Mouse (Mus musculus) midbrain, embryonic 13.5 days (tissue): ENCODE results near the gene Plcb2. TPM values are rescaled to one million over a fixed set of nuclear protein-coding genes. Genes with fewer than 3 reads are reported as not detected.

Experiments used
- ATAC-seq: fragments of 200-750 bp; cut with Nextera tagmentation; 2 replicates; pipeline ENCODE4 v1.8.0; 2017; ENCODE audit warnings: mild to moderate bottlenecking, moderate TSS enrichment, moderate library complexity
- H3K27ac ChIP-seq: fragments of 300-500 bp; sonication (generic); 2 replicates; pipeline ENCODE4 v1.5.1; 2015; ENCODE audit warnings: inconsistent platforms, mild to moderate bottlenecking, moderate library complexity
- H3K27me3 ChIP-seq: fragments of 300-500 bp; sonication (generic); 2 replicates; pipeline ENCODE4 v1.6.1; 2015; ENCODE audit warnings: mild to moderate bottlenecking, inconsistent platforms
- H3K36me3 ChIP-seq: fragments of 300-500 bp; sonication (generic); 2 replicates; pipeline ENCODE4 v1.6.1; 2015; ENCODE audit warnings: mild to moderate bottlenecking, inconsistent platforms
- H3K4me1 ChIP-seq: fragments of 300-500 bp; sonication (generic); replicated peaks from 2 replicates; pipeline ENCODE4 v1.6.1; 2015; ENCODE audit warnings: inconsistent platforms
- H3K4me2 ChIP-seq: fragments of 300-500 bp; sonication (generic); replicated peaks from 2 replicates; pipeline ENCODE4 v1.6.1; 2015; ENCODE audit warnings: moderate library complexity, mild to moderate bottlenecking, inconsistent platforms
- H3K4me3 ChIP-seq: fragments of 300-500 bp; sonication (generic); replicated peaks from 2 replicates; pipeline ENCODE4 v1.5.1; 2015; ENCODE audit warnings: mild to moderate bottlenecking, inconsistent platforms
- H3K9ac ChIP-seq: fragments of 300-500 bp; sonication (generic); replicated peaks from 2 replicates; pipeline ENCODE4 v1.6.1; 2015; ENCODE audit warnings: mild to moderate bottlenecking, inconsistent platforms
- H3K9me3 ChIP-seq: fragments of 300-500 bp; sonication (generic); 2 replicates; pipeline ENCODE4 v1.6.1; 2016; ENCODE audit warnings: mild to moderate bottlenecking, inconsistent platforms
- WGBS: fragments of 180-500 bp; shearing (Covaris S2); methylation state at CpG from one replicate; pipeline ENCODE4 v1.1.7; 2015; 5-methylcytosine and 5-hydroxymethylcytosine counted together
- polyA plus RNA-seq: library from polyadenylated mRNA; unstranded; fragments of >200 nt; fragmentation: Nextera tagmentation; extraction: Ambion mirVana; gene quantifications from 2 replicates; pipeline ENCODE4 v1.2.1, GENCODE M21; 2015

The Plcb2 gene
- polyA plus RNA-seq, 1 experiment from 2014 or later, result 0.11 TPM

- no peak within 1 kb of the TSS for H3K27ac ChIP-seq
- peaks cover 48% of the 10 kb centered on the region for H3K4me1 ChIP-seq
- WGBS, result under 1% methylated on average over 50 of the region's 50 CpGs
- peak within 1 kb of the TSS; percentile 44 for H3K4me3 ChIP-seq
- no peaks in the 10 kb centered on the region for H3K36me3 ChIP-seq
- H3K4me2 ChIP-seq, result peak within 1 kb of the TSS; percentile 69
- no peak for ATAC-seq
- H3K9ac ChIP-seq, result peak within 1 kb of the TSS; percentile 39
- peaks cover 100% of the 10 kb centered on the region for H3K27me3 ChIP-seq
- no peaks in the 10 kb centered on the region for H3K9me3 ChIP-seq
Measured at GRCm38 (mm10) chr2:118703913-118704730, 24.1 kb downstream of the Plcb2 start, which contains the start of gene Ankrd63. Gene Ankrd63, minus strand, starts transcription at chr2:118703963.

DNA sequence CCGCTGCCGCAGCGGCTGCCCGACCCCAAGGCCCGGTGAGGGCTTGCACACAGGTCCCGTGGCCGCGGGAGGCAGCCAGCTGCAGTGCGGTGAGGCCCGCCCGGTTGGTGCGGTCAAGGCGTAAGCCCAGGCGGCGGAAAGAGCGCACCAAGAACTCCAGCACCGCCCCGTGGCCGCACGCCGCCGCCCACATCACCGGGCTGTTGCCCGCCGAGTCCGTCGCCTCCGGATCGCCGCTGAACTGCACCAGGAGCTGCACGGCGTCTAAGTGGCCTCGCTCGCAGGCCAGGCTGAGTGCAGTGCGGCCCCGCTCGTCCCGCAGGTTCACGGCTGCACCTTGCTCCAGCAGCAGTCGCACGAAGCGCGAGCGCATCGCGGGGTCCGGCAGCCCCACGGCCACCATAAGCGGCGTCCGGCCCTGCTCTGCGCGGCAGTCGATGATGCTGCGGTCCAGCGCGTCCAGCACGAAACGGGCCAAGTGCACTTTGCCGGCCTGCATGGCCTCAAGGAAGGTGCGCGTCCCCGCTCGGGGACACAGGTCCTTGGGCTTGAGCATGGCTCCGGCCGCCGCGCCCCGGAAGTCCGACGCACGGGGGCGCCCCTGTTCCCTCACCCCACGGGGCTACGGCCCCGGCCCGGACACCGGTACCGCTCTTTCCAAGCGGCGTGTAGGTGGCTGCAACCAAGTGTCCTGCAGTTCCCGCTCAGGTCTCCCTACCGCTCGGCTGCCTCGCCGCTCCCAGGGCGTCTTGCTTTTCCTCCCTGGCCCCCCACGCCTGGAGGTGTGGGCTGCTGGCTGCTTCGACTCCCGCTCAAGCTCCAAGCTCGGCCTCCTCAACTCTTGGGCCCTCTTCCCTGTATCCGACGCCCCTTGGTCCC is 25.1 kb downstream of the Plcb2 start:
- H3K36me3 ChIP-seq, result no peaks in the 10 kb centered on the region
- ATAC-seq, result peak; percentile 37
- H3K4me1 ChIP-seq, result peaks cover 48% of the 10 kb centered on the region
- H3K27ac ChIP-seq, result no peak overlapping the region
- peak overlapping the region; percentile 39 for H3K9ac ChIP-seq
- WGBS, result under 1% methylated on average over 80 of the region's 93 CpGs
- H3K27me3 ChIP-seq, result peaks cover 95% of the 10 kb centered on the region
- H3K9me3 ChIP-seq, result no peaks in the 10 kb centered on the region
- peak overlapping the region; percentile 69 for H3K4me2 ChIP-seq
- peak overlapping the region; percentile 44 for H3K4me3 ChIP-seq

DNA sequence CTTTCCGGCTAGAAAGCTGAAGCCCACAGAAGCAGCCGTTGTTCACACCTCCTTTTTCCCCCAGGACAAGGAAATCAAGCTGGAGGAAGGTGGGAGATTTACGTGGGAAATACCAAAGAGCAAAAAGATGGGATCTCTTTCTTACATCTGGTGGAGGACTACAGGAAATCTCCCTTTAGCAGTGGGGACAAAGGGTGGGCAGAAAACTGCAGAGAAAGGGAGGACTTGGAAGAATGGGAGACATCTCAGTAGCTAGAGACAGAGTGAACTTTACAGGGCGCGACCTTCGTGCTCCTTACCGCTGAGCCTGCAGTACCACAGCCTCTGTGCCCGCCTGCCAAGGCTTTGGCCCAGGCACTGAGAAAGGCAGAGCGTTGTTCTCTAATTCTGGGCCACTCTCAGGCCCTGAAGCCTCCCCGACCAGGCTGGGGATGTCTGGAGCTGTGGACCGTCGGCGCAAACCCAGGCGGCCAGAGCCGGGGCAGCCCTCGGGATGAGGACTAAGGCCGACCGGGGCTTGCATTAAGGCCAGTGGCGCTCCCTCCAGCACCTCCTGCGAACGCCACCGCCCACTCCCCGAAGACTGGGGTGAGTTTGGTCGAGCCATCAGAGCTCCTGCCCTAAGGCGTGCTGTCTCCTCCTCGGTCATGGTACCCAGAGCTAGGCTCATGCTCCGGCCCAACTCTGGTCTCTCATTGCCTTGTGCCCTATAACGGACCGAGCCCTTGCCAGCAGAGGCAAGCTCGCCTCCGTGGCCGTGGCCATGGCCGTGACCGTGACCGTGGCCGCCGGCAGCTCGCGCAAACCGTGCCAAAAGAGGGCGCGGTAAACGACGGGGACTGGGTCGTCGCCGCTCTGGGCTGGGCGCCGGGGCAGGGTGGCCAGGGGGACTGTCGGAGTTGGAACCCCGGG is 26.0 kb downstream of the Plcb2 start:
- peak overlapping the region; percentile 39; the same call in 1 of the 2 replicates for H3K9ac ChIP-seq
- 0 out of 2 replicates have a peak, but pooled peaks have one; percentile 7 for ATAC-seq
- no peaks in the 10 kb centered on the region for H3K9me3 ChIP-seq
- H3K36me3 ChIP-seq, result no peaks in the 10 kb centered on the region
- H3K27ac ChIP-seq, result no peak overlapping the region
- H3K27me3 ChIP-seq, result peaks cover 95% of the 10 kb centered on the region
- 3% methylated on average over 48 of the region's 51 CpGs for WGBS
- H3K4me3 ChIP-seq, result peak overlapping the region; percentile 44
- H3K4me2 ChIP-seq, result peak overlapping the region; percentile 69
- peaks cover 48% of the 10 kb centered on the region for H3K4me1 ChIP-seq

- no peaks in the 10 kb centered on the region for H3K36me3 ChIP-seq
- peaks cover 47% of the 10 kb centered on the region for H3K4me1 ChIP-seq
- H3K27me3 ChIP-seq, result peaks cover 95% of the 10 kb centered on the region
- no peaks in the 10 kb centered on the region for H3K9me3 ChIP-seq
- 3% methylated on average over 5 of the region's 5 CpGs for WGBS
- no peak overlapping the region for H3K27ac ChIP-seq
- peak overlapping the region; percentile 48 for H3K4me2 ChIP-seq
- no peak overlapping the region for H3K9ac ChIP-seq
- ATAC-seq, result no peak
- H3K4me3 ChIP-seq, result no peak overlapping the region
Measured at GRCm38 (mm10) chr2:118701161-118701560, 27.1 kb downstream of the Plcb2 start.

DNA sequence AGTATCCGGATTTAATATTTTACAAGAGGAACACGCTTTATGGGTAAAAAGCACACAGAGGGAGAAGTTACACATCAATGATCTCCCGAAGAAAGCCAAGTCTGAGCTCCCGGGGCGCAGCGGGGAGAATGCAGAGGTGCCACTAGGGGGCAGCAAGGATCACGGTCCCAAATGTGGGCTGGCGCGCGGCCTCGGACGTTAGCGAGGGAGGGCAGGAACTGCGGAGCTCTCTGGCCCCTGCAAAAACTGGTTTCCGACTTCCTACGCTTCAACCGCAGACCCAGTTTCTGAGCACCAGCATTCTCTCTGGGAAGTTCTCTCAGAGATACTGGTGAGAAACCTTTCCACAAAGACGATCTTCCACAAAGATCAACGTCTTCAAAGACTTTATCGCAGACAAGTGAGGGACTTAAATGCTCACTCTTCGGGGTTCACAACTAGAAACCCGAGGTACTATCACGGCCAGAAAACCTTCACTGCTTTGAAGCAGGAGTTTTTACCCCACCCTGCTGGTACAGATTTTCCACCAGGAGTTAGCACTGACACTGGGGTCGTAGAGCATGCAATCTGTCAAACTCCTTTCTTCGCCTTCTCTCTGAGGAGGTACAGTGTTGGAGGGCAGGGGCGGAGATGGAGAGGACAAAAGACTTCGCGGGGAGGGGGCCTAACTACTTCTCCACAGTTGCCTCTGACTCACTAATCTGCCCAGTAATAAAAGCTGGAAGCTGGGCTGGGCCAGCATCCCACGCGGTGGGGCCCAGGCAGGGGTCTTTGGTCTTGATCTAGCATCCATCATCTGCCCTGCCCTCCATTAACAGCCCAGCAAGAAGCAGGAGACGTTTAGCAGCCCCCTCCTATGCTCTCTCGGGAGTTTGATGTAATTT is 27.8 kb downstream of the Plcb2 start:
- peaks cover 49% of the 10 kb centered on the region for H3K4me1 ChIP-seq
- H3K4me3 ChIP-seq, result peak overlapping the region; percentile 23
- 2% methylated on average over 32 of the region's 32 CpGs for WGBS
- H3K9me3 ChIP-seq, result no peaks in the 10 kb centered on the region
- H3K4me2 ChIP-seq, result peak overlapping the region; percentile 48
- ATAC-seq, result peak; percentile 25; the same call in 1 of the 2 replicates
- H3K9ac ChIP-seq, result no peak overlapping the region
- peaks cover 92% of the 10 kb centered on the region for H3K27me3 ChIP-seq
- H3K27ac ChIP-seq, result no peak overlapping the region
- H3K36me3 ChIP-seq, result no peaks in the 10 kb centered on the region

DNA sequence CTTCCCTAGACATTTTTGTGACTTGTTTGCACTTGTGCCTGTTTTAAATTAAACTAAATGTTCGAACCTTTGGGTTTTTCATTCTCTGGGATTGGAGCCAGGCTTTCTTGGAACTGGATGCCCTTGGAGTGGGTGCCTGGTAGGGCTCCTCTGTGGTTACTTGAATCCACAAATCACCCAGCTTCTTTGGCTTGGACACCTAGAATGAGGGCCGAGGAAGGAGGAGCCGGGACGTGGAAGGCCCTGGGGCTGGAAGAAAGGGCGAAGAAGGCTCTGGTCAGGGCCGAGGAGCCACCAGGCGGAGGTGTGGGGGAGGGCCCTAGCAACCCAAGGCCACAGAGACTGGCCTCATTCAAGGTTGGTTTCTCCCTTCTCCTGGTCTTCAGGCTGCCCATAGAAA is 30.3 kb downstream of the Plcb2 start:
- Histone ChIP-seq H3K27ac (no peak overlapping the region), H3K9me3 (no peaks in the 10 kb centered on the region), H3K4me1 (peaks cover 33% of the 10 kb centered on the region), H3K4me3 (no peak overlapping the region), H3K36me3 (no peaks in the 10 kb centered on the region; the same call in 1 of the 2 replicates), H3K27me3 (peaks cover 91% of the 10 kb centered on the region), H3K9ac (no peak overlapping the region), H3K4me2 (no peak overlapping the region)
- no peak for ATAC-seq
- 46% methylated on average over 7 of the region's 7 CpGs for WGBS

GRCm38 (mm10) chr2:118697311-118697877 is 30.8 kb downstream of the Plcb2 start:
- no peak for ATAC-seq
- peaks cover 85% of the 10 kb centered on the region for H3K27me3 ChIP-seq
- H3K27ac ChIP-seq, result no peak overlapping the region
- peaks cover 27% of the 10 kb centered on the region for H3K4me1 ChIP-seq
- no peak overlapping the region for H3K4me2 ChIP-seq
- H3K9ac ChIP-seq, result no peak overlapping the region
- 57% methylated on average over 5 of the region's 5 CpGs for WGBS
- no peak overlapping the region for H3K4me3 ChIP-seq
- no peaks in the 10 kb centered on the region; the same call in 1 of the 2 replicates for H3K36me3 ChIP-seq
- H3K9me3 ChIP-seq, result no peaks in the 10 kb centered on the region

- Histone ChIP-seq H3K27ac (no peak overlapping the region), H3K4me2 (no peak overlapping the region), H3K9me3 (no peaks in the 10 kb centered on the region), H3K9ac (no peak overlapping the region), H3K36me3 (no peaks in the 10 kb centered on the region; the same call in 1 of the 2 replicates), H3K4me1 (peaks cover 23% of the 10 kb centered on the region), H3K4me3 (no peak overlapping the region), H3K27me3 (peaks cover 78% of the 10 kb centered on the region)
- no peak for ATAC-seq
- 53% methylated on average over 21 of the region's 21 CpGs for WGBS
Measured at GRCm38 (mm10) chr2:118696451-118697308, 31.6 kb downstream of the Plcb2 start.

DNA sequence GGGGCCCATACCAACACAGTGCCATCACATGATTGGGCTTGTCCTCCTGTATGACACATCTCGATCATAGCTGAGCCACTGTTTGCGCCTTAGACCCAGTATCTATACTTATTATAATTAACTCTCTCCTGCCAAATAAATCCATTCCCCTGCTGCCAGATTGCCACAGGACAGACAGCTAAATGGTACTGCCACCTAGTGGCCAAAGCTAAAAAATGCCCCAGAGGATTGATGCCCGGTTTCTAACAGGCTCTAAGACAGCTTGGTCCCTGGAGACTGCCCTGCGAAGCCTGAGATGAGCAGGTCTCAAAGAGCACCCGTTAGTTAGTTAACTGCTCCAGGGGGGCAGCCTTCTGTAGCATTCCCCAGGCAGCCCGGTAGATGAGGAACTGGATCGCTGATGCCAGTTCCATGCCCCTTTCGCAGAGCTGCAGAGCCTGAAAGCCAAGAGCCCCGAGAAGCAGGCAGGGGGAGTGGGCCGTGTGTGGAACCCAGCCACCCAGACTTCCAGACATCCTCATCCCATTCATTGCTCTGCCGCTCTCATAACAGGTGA is 32.5 kb downstream of the Plcb2 start:
- Histone ChIP-seq H3K4me2 (no peak overlapping the region), H3K27ac (no peak overlapping the region), H3K9me3 (no peaks in the 10 kb centered on the region), H3K27me3 (peaks cover 69% of the 10 kb centered on the region), H3K4me1 (peaks cover 18% of the 10 kb centered on the region), H3K4me3 (no peak overlapping the region), H3K9ac (no peak overlapping the region), H3K36me3 (no peaks in the 10 kb centered on the region; the same call in 1 of the 2 replicates)
- ATAC-seq, result peak; percentile 49; the same call in 1 of the 2 replicates
- WGBS, result 35% methylated on average over 11 of the region's 11 CpGs
